Mouse (Mus musculus) spleen, postnatal 36 days (tissue): ENCODE data around the gene Ddx39b.
"Not testable (repeated sequence)": the region's sequence is repeated elsewhere in the genome, so short reads cannot be mapped to it uniquely, and the experiment has no call there.

Source experiments
- DNase-seq, 2 experiments: peaks; one replicate each; pipeline ENCODE4 v3.0.0; 2022; ENCODE audit warnings: low spot score in 2 of 2, mixed read lengths in 1 of 2

Ddx39b gene

DNA sequence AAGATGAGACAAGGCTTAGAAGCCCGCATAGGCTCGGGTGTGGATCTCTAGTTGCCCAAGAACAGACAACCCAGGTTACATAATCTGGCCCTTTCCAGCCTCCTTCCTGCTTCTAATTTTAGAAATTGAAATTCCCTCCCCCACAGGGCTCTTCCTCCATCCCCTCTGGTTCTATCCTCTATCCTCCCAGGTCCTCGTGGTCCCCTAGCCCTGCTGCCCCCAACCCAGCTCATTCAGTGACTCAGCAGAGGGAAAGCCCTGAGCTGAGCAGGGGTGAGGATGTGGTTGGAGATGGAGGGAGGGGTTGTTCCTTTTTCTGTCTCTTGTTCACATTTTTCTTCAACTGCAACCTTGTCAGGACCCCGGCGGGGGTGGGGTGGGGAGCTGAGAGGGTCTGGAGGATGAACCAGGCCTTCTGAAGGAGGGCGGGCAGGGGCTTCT, 21.9 kb upstream of the Ddx39b start:
- peak; percentile 66 to 70 for DNase-seq

DNA sequence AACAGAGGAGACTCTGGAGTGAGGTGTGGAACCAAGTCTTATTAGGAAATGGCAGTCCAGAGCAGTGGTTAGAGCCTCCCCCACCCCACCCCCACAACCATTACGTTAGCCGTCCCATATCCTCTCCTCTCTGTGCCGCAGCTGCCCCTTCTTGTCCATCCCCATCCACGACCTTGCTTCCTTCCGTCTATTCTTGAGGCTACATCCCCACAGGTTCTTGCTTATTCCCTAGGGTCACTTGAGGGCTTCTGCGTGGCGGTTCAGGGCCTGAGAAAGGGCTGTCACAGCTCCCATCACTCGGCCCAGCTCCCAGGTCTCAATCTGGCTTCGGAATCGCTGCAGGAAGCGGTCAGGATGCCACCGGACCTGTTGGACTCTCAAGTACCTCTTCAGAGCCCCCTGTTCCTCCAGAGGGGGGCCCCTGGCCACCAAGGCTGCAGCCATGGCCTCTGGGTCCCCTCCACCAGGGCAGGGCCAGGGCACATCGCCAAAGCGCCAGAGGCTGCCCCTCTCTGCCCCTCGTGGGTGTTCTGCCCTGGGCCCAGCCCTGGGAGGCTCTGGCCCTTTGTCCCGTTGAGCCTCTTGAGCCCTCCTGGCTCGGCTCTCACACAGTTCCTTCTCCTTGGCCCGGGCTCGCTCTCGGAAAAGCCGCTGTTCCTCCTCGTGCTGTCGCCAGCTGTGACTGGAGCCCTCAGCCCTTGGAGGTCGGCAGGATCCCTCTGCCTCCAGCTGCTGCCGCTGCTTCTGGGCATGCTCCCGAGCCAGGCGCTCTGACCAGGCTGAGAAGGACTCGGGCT, 21.2 kb upstream of the Ddx39b start, which contains the start of gene Gm16181:
TSS of gene Gm16181 (plus strand) at position 679 of the 797 bp plus-strand sequence.
- DNase-seq, result no peak

DNA sequence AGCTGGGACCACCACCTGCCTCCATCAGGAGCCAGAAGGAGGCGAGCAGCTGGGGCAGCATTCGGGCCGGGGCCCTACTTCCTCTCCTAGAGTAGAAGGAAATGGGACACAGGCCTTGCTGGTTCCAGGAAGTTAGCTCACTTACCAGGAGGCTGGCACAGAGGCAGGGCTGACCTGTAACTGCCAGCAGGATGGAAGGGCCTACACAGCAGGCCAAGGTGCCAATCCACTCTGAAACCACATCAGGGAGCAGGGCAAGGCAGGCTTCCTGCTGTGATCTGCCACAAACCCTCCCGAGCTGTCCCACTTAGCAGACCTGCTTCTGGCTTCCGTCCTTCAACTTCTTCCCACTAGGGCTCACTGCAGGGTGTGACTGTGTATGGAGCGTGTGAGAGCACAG, 19.2 kb upstream of the Ddx39b start:
- DNase-seq, result no peak

DNA sequence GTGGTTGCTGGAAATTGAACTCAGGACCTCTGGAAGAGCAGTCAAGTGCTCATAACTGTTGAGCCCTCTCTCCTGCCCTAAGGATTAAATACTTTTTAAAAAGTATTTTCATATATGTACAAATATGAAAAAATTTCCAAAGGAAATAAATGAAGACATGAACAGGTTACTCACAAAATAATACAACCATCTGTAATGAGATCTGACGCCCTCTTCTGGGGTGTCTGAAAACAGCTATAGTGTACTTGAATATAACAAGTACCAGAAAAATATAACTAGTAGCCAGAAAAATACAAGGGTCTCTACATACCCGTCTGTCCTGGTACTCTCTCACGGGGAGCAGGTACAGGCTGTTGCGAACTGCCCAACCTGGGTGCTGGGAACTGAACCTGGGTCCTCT, 16.9 kb upstream of the Ddx39b start:
- DNase-seq, result no peak

DNA sequence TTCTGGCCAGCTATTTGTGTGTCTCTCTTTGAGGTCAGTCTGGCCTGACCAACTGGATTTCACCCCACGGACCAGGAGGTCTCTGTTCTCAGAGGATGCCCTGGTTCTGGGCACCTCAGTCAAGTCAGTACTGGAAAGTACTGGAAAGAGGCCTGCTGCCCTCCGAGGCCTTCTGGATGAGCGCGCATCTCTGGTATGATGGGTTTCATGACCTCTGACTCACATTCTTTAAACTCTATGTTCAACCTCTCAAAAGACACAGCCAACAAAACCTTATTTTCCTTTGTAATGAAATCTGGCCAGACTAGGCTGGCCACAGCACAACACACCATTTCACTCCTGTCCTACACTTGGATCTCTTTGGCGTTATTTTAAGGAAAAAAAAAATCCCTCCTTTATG, 16.1 kb upstream of the Ddx39b start:
- no peak for DNase-seq

DNA sequence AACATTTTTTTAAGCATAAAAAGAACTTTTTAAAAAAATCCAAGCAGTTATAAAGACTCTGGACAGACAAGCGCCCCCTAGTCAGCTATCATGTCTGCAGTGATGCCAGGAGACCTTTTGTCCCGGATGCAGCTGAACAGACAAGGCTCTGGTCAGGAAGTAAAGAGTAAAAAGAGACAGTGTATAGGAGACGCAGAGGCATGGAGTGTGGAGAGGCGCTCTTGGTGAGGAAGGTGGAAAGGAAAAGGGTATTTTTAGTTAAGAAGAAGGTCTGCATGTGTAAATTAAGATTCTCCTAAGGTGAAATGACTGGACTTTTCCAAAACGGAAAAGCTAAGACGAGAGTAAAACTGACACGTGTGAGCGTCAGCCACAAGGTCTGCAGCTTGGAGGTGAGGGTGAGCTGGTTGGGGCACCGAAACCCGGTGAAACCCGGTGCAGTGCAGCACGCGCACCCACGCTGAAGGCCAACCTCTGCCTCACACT, 14.9 kb upstream of the Ddx39b start:
- DNase-seq, result peak in 1 of 2 experiments; percentile 52

DNA sequence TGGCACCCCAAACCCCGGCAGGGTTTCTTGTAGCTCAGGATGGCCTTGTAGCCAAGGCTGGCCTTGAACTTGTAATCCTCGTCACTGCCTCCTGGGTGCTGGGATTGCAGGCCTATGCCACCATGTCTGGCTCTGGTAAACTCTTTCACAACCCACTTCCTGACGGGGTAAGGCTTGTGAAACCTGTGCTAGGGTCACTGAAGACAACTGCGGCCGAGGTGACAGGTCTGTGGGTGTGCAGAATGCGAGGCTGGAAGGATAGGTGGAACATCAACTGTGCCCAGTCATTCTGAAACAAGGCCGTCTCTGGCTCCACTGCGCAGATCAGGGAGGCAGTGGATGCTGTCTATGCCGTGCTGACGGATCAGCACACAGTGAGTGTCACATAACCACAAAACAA, 10.5 kb upstream of the Ddx39b start:
- DNase-seq, result no peak

DNA sequence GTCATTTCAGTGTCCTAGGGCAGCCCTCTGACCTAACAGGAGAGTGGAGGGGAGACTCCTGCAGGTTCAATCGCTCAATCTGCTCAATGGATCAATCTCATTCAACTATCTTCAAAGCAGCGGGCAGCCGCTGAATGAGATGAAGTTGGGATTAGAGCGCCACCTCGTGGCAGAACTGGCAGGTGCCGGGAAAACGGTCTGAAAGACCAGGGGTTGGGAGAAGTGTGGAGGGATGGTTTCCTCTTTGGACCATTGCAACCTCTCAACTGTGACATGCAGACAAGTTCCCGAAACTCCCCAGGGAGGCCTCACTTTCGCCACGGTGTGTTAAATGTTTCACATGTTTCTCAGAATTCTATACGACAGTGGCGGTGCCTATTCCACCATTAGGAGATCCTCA, 9.5 kb upstream of the Ddx39b start:
- peak; percentile 79 to 88 for DNase-seq

DNA sequence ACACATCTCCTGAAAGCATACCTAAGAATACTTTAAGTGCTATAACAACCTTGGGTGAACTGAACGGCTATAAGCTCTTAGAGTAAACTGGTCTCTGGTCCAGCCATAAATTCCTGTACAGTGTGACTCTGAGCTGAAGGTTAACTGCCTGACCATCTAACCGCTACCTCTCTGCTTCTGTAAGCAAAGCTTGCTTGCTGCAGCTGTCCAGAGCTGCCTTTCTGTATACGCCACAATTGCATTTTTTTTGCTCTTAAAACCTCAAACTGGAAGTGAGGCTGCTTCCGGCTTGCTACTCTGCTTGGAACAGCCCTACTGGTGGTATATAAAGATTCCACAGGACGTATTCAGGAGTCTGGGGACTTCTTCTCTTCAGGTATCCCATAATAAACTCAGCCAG, 8.9 kb upstream of the Ddx39b start:
- peak in 1 of 2 experiments; percentile 57 for DNase-seq

DNA sequence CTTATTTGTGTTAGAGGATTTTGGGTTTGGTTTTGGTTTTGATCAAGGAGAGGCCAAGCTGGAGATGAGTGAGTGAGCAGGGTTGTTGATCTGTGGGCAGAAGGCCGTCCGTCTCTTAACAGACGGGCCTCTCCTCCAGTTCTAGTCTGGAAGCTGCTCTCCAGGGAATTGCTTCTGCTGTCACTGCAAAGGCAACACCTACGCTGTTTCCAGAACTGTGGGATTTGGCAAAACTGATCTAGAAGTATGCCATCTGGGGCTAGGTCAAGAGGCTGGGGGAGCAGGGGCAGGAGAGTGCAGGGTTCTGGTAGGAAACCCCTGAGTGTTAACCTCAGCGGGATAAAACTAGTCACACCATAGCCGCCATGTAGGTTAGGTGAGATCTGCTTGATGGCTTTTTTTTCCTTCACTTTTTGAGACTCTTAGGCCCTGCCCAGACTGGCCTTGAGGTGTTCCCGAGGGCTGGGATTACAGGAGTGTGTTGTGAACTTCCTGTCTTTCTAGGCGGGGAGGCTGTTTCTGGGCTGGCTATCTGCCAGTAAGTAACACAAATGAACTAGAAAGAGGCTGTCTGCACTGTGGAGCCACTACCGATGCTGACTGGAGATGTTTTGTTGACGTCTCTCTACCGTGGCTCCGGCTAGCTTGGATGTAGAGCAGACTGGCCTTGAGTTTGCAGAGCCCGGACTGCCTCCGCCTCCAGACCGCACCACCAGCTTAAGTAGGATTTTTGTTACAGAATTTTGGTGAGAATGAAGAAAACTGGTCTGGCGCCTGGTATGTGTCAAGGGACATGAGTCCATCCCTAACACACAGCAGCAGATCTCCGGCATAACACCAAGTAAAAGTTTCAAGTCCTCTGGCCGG, 8.2 kb upstream of the Ddx39b start, which contains the start of gene Atp6v1g2:
TSS of gene Atp6v1g2 (plus strand) at position 547 of the 867 bp plus-strand sequence.
- DNase-seq, result peak; percentile 41 to 61

DNA sequence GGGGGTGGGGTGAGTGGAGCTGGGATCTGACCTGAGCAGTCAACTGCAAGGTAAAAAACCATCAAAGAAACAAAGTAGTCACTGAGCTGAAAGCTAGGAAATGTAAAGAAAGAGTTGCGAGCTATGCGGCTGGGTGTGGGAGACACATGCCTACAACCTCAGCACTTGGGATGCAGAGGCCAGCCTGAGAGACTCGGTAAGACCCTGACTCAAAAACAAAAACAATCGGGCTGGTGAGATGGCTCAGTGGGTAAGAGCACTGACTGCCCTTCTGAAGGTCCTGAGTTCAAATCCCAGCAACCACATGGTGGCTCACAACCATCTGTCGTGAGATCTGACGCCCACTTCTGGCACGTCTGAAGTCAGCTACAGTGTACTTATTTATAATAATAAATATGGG, 7.5 kb upstream of the Ddx39b start:
- not testable (repeated sequence) for DNase-seq

DNA sequence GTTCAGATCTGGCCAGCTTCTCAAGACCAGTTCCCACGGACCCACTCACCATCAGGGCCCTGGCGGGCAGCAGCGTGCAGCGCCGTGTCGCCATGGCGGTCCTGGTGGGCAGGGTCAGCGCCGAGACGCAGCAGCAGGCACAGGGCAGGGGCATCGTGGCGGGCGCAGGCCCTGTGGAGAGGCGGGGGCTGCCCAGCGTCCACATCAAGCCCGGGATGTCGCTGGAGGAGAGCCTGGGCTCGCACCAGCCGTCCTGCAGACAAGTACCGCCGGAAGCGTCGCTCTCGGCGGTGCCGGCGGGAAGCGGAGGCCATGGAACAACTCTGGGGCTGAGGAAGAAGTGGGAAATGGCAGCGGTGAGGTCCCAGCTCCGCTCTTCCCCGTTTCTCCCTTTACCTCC, 6.6 kb upstream of the Ddx39b start:
- peak in 1 of 2 experiments; percentile 35 for DNase-seq

DNA sequence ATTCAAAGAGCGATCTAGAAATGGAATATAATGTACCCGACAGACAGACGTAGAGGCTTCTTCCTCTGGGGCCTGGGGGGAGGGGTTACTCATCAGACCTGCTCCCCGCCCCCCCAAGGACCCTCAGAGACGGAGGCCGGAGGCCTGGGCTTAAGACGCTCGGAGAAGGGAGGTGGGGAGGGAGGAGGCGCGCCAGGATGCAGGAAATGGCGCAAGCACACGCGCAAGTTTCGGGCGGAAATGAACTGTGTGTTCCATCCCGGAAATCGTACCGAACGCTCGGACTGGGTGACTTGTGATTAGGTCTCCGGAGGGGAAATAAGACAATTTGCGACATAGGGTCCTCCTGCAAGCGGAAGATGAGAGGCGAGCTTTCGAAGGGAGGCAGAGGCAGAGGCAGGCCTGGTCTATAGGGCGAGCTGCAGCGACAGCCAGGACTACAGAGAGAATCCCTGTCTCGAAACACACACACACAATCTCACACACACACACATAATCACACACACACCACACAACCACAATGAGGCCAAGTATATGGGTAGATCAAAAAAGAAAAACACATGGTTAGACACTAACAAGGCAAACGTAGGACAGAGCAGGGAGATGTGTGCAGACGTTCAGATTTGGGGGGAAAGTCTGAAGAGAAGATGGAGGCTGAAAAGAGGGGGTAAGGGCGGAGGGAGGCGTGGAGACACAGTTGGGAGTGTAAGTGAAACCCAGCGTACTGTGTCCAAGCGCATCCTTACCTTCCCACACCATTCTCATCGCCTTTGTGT, 5.7 kb upstream of the Ddx39b start, which contains the start of gene Nfkbil1:
TSS of gene Nfkbil1 (minus strand) at position 179 of the 776 bp plus-strand sequence.
- DNase-seq, result peak; percentile 92 to 96

DNA sequence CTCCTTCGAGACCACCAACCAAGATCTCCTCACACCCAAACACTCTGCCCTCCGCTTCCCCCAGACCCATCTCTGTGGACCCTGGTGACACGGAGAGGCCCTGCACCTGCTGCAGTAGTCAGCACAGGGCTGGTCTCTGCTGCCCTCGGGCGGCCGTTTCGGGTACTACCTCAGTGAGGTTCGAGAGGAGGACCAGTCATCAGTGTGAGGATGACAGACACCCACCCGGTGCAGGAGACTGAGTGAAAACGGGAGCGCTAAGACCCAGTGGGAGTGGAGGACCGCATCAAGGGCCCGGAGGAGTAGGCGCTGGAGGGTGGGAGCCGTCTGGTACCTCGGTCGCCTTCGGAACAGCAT, 5.2 kb upstream of the Ddx39b start:
- peak; percentile 93 to 94 for DNase-seq

DNA sequence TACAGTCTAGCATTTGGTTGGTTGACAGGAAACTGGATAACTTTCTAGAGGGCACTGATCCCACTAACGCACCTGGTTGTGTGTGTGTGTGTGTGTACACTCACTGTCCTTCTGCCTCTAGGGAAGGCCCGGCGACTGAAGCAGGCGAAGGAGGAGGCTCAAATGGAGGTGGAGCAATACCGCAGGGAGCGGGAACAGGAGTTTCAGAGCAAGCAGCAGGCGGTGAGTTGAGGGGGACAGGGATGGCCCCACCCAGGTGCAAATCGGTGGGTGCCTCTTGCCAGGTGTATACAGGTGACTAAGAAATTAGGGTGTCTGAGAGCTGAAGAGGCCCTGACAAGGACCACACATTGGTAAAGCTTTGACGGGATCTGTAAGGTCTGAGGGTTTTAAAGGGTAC, 4.5 kb upstream of the Ddx39b start:
- no peak for DNase-seq

DNA sequence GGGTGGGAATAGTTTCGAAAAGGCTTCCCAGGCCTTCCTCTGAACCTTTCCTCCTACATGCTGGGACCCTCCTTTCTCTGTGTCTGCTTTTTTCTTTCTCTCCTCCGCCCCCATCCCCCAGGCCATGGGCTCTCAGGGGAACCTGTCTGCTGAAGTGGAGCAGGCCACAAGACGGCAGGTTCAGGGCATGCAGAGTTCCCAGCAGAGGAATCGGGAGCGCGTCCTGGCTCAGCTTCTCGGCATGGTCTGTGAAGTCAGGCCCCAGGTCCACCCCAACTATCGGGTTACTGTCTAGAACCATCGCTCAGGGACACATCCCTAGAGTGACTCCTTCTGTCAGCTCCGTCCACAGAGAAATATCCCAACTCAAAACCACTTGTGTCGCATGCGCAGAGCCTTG, 4.0 kb upstream of the Ddx39b start:
- DNase-seq, result no peak

DNA sequence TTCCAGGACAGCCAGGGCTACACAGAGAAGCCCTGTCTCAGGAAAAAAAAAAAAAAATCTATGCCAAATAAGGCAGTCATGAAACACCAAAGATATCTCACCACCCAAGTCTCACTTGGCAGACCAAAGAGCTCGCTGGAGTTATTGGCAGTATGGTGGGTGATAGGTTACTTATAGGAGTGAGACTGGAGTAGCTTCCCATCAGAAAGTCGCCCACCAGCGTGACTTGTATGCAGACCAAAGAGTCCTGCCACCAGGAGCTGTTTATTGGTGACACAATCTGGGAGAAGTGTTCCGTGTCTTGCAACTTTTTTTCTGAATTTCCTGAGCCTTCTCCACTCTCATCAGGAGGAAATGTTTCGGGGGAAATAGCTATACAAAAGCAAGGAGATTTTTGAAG, 1.8 kb upstream of the Ddx39b start:
- no peak for DNase-seq

DNA sequence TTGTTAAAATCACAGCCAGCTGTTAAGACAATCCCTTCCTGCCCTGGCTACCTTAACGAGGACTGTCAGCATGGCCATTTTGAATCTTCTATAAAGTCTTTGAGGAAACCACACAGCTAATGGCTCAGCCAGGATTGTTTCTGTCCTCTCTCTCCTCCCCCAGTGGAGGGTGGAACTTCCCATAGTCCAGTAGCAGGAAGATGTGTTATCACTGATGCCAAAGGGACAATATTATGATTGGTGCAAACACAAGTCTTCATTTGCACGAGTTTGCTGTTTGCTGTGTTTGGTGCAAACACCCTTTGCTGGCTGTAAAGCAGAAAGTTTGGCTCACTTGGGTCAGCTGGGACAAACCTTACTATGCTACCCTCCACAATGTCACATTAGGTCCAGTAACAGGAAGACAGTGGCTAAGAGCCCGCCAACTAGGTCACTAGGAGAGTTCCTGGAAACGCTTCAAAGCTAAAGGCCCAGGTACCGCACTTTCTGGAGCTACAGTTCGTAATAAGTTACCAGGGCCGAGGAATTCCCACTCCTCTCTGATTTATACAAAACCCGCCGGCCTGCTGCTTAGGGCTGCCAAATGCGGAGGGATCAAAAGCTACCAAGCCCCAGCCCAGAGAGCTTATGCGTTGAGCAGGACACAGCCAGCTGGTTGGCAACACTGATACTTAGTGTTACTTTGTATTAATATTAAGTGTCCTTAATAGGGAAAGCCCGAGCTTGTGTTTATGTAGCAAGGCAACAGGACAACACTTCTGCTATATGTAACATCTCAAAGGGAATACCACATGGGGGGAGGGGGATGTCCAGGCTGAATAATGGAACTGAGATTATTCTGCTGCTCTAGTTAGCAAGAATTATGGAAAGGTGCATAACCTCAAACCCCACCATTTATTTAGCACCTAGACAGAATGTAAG, 902 bp upstream of the Ddx39b start:
- DNase-seq, result no peak

DNA sequence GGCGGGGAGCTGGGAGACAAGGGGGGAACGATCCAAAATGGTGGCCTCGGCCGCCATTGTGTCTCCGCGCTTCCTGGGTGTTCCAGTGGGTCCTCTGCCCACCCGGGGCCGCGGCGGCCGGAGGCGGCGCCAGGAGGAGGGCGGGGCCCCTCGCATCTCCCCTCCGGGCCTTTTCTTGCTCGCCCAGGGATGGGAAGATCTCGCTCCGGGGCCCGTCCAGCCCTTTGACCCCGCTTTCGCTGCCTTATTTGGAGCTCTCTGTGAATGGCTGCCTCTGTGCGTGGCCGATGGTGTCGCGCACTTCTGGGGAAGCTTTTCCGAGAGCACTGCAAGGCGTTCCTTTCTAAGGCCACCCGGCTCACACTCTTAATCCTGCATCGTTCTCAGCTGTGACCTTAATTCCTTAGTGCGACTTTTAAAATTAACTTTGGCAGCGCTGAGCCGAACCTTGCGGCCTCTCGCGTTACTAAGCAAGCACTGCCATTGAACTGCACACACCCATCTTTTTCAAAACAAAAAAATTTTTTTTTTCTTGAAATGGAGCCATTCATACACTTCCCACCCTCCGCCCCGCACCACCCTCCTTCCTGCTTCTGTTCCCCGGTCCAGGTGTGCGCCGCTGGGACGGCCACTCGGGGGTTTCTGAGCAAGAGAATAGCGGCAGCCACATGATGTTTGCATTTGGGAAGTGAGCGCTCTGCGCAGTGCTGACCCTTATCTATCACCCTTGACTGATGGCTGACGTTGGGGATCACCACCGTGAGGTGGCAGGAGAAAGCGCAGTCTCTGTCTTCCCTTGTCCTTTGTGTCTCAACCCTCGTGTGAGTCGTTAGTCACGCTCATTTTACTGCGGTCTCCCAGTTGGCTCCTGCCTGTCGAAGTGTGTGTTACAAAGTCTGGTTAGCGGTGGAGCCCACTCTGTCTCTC, 732 bp downstream of the Ddx39b start:
- peak; percentile 60 to 70 for DNase-seq
